Mouse (Mus musculus) naive thymus-derived CD4-positive, alpha-beta T cell, adult 2 months (primary cell): ENCODE data around the gene Actrt3.
"Not testable (repeated sequence)": the region's sequence is repeated elsewhere in the genome, so short reads cannot be mapped to it uniquely, and the experiment has no call there.

Experiments used
- DNase-seq: peaks from one replicate; pipeline ENCODE4 v3.0.0-alpha.2; 2011; ENCODE audit warnings: low read depth

Actrt3 gene

DNA sequence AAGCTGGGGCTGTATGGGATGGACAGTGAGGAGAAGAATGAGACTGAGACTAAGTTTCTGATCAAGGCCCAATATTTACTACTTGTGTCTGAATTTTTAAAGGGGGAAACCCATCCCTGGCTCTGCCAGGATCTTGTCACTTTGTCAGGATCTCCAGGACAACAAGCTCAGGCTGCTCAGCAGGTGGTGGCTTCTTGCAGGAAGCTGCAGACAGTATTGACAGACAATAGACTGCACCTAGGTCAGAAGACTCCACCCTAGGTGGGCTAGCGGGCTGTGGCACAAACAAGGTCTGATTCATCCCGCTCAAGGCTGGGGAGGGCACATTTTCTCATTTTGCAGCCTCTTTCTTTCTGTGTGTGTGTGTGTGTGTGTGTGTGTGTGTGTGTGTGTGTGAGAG, 26.2 kb downstream of the Actrt3 start:
- no peak for DNase-seq

DNA sequence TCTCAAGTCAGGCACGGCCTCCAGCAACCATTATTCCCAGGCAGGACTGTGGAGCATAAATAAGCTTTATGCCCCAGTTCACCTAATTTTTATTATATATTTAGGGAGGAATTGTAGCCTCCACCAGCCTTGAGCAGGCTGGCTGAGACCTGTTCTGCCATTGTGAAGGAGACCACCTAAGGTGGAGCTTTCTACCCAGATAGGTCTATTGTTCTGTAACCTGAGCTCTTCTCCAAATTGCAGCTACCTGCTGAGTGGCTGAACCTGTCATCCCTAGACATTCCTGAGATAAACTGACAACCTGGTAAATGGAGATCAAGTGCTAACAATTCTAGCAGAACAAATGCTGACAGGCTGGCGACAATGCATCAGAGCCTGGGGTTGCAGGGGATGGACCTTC, 33.4 kb downstream of the Actrt3 start:
- DNase-seq = not testable (repeated sequence)

DNA sequence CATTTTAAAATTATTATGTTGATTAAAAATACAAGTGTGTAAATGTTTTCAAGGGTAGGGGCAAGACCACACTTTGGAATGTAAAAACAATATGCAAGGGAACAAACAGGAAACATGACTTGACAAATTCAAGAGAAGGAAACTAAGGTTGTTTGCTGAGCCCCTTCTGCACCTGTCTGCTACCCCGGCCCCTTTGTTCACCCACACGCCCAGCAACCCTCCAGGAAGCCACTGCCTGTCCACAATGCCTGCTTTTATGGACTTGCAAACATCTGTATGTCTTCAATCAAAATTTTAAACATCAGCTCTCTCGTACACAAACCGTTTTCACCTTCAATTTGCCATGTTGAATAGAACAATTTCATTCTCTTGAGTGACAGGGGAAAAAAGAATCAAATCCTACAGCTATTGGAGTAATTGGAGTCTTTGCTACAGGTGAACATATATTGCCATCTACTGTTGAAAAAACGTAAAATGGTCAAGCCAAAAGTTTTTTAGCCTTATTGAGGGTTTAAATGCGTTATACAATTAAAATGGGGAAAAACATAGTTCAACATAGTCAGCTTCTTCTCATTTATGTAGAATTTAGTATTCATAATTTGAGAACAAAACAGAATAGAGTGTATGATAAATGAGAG, 38.9 kb downstream of the Actrt3 start:
- DNase-seq = no peak

DNA sequence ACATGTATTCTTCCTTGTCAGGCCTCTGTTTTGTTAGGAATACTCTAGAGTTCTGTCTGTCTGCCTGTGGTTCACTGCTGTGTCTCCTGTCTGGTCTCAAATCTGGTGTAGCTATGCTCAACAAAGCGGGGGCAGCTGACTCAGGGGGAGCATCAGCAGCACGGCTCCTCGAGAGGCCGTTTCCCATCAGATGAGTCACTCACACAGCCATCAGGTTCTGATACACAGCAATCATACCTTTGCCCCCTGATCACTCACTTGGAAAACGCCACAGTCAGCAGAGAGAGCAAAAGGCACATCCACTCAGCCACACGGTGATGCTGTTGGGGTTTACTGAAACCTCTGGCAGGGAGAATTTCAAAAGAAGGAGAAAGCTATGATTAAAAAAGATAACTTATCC, 46.0 kb downstream of the Actrt3 start:
- DNase-seq = no peak

DNA sequence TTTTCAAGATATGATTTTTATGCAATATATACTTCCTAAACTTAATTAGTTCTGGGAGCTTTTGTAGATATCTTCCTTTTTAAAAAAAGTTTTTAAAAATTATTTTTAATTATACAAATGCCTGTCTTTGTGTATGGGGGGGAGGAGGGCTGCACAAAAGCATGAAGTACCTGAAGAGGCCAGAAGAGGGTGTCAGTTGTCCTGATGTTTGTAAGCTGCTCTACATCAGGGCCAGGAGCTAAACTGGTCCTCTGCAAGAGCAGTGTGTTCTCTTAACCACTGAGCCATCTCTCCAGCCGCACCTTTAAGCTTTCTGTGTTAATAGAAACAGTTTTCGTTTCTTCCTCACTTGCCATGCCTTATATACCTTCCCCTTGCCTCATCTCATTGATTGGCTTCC, 49.5 kb downstream of the Actrt3 start:
- no peak for DNase-seq

GRCm38 (mm10) chr3:30548928-30549327, 50.8 kb downstream of the Actrt3 start:
- no peak for DNase-seq

GRCm38 (mm10) chr3:30547908-30548307, 51.8 kb downstream of the Actrt3 start, which contains the start of gene Mecom:
TSS of gene Mecom (minus strand) at chr3:30548008.
- DNase-seq = no peak
